Mouse (Mus musculus): Measurements from ENCODE around the gene Plcd4. TPM values are rescaled to one million over a fixed set of nuclear protein-coding genes. Genes with fewer than 3 reads are reported as not detected.
A peak's percentile ranks its signal among the peaks of the same experiment; 100 is the strongest.
"Not testable (repeated sequence)": the region's sequence is repeated elsewhere in the genome, so short reads cannot be mapped to it uniquely, and the experiment has no call there.

Plcd4 gene
- polyA plus RNA-seq (2012; rRNA removed): 15.8 and 19.2 TPM in 2 replicates

- DNase-seq (ENCODE audit: extremely low spot score in 1 of 2, low spot score in 1 of 2): peak; percentile 11 to 46
Measured at GRCm38 (mm10) chr1:74542451-74542961, at the start of gene Plcd4. Gene Plcd4 (plus strand): TSS chr1:74542888.

DNA sequence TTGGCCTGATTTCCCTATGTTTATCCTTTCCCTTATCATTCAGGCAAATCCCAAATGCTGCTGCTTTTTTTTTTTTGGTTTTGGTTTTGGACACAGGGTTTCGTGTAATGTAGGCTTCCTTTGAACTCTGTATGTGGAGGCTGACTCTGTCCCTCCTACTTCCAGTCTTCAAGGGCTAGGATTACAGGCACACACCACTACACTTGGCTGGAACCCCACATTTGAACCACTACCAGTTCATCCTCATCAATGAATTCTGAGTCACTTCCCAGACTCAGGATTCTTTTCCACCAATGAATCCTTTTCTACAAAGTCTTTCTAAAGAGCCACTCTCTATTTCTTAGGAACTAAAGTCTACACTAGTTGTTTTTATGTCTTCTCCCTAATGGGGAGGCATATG is 41.6 kb upstream of the Plcd4 start:
- no peak for DNase-seq (ENCODE audit: extremely low spot score in 1 of 2, low spot score in 1 of 2)

- DNase-seq (ENCODE audit: extremely low spot score in 1 of 2, low spot score in 1 of 2): peak in 1 of 2 experiments; percentile 38
Measured at GRCm38 (mm10) chr1:74505393-74505720, 37.3 kb upstream of the Plcd4 start.

DNA sequence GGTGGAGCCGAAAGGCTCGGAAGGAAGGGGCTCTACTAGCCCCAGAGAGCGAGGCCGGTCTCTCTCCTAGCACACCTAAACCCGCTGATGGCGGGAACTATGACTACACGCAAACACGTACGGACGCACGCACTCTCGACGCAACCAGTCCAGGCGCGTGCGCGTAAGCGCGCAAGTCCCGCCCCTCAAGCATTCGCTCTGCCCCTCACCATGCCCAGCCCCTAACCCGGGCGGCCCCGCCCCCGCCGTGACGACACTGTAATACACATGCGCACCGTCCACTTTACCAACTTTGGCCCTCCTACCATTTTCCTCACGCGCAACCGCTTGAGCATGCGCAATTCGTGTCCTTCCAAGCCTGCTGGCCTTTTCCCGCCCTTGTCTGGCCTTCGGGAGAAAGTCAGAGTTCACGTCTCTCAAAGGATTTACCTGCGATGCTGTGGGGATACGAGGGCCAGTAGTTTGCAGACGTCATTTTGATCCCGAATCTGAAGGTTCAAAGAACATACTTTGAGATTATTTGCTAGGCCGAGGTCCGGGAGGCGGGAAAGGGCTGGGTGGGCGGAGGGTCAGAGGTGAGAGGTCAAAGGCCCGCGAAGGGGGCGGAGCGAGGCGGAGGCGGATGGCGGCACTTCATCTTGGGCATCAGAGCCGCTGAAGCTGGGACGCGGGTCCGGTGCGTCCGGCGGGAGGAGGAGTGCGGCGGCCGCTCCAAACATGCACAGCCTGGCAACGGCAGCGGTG is 36.8 kb upstream of the Plcd4 start, which contains the start of gene Cnot9:
Gene Cnot9, plus strand, starts transcription at position 338 of the 744 bp plus-strand sequence.
- DNase-seq (ENCODE audit: extremely low spot score in 1 of 2, low spot score in 1 of 2): peak; percentile 100

GRCm38 (mm10) chr1:74506471-74506881 is 36.2 kb upstream of the Plcd4 start:
- peak; percentile 18 to 27 for DNase-seq (ENCODE audit: extremely low spot score in 1 of 2, low spot score in 1 of 2)

- no peak for DNase-seq (ENCODE audit: extremely low spot score in 1 of 2, low spot score in 1 of 2)
Measured at GRCm38 (mm10) chr1:74507780-74508179, 34.9 kb upstream of the Plcd4 start.

- no peak for DNase-seq (ENCODE audit: extremely low spot score in 1 of 2, low spot score in 1 of 2)
Measured at GRCm38 (mm10) chr1:74511306-74511705, 31.4 kb upstream of the Plcd4 start.

DNA sequence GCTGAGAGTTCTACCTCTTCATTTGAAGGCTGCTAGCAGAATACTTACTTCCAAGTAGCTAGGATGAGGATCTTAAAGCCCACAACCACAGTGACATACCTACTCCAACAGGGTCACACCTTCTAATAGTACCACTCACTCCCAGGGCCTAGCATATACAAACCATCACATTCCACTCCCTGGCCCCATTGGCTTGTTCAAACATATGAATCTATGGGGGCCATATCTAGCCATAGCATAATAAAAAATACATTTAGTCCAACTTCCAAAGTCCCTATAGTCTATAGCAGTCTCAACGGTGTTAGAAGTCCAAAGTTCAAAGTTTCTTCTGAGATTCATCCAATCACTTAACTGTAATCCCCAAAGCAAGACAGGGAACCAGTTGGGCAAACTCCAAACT is 29.7 kb upstream of the Plcd4 start:
- not testable (repeated sequence) for DNase-seq (ENCODE audit: extremely low spot score in 1 of 2, low spot score in 1 of 2)

- DNase-seq (ENCODE audit: extremely low spot score in 1 of 2, low spot score in 1 of 2): no peak
Measured at GRCm38 (mm10) chr1:74519875-74520274, 22.8 kb upstream of the Plcd4 start.

DNA sequence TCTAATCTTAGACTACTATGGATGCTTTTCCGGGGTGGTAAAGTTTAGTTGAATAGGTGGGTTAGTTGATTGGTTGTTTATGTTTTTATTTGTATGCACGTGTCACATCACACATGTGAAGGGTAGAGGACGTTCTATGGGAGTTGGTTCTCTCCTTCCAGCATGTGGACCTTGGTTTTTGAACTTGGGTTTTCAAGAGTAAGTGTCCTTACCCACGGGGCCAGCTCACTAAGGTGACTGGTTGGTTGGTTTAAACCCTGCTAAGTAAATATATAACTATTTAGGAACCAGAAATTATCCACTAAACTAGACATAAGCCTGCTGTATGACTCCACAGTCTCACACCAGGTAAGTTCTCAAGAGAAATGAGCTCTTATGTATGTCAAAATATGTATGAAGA is 17.9 kb upstream of the Plcd4 start:
- no peak for DNase-seq (ENCODE audit: extremely low spot score in 1 of 2, low spot score in 1 of 2)

DNA sequence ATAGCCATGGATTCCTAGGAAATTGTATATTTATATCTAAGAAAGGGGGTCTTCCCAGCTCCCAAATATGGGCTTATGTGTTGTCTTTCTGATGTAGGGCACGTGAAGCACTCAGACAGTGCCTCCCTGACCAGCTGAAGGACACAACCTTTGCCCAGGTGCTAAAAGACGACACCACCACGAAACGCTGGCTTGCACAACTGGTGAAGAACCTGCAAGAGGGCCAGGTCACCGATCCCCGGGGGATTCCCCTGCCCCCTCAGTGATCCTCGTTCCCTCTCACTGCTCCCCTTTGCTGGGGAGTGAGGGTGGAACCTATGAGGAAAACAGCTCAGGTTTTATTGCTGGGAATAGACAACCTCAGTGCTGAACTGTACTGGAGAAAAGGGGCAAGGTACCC is 14.1 kb upstream of the Plcd4 start:
- no peak for DNase-seq (ENCODE audit: extremely low spot score in 1 of 2, low spot score in 1 of 2)

- peak; percentile 14 to 41 for DNase-seq (ENCODE audit: extremely low spot score in 1 of 2, low spot score in 1 of 2)
Measured at GRCm38 (mm10) chr1:74538650-74539049, 4.0 kb upstream of the Plcd4 start.

DNA sequence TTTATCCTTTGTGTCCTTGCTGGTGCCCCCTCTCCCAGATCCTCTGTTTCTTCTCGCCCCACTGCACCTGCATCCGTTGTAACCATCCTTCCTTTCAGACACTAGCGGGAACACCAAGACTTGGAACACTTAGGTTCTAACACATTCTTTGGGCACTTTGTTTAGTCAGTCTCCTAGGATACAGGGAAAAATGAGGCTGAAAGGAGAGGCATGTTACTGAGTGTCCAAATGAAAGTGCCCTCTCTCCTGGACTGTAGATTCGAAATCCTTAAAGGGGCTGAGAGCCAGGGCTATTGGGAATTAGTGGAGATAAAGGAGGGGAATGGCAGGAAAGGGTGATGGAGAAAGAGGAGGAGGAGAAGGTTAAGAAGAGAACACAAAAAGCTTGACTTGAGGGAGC is 1.5 kb downstream of the Plcd4 start, which contains the start of gene Usp37:
Gene Usp37, minus strand, starts transcription at position 101 of the 400 bp plus-strand sequence.
- no peak for DNase-seq (ENCODE audit: extremely low spot score in 1 of 2, low spot score in 1 of 2)

DNA sequence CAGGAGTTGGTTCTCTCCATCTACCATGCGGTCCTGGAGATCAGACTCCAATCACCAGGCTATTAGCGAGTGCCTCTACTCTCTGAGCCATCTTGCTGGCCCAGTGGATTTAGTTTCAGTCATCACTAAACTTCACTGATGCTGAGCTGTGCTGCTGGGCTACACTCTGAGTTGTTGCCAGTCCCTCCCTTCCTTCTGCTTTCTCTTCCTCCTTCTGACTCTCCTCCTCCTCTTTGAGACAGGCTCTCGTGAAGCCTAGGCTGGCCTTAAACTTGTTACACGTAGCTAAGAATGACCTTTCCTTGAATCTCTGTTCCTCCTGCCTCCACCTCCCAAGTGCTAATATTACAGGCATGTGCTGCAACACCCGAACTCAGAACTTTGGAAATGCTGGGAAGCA is 16.4 kb downstream of the Plcd4 start:
- no peak for DNase-seq (ENCODE audit: extremely low spot score in 1 of 2, low spot score in 1 of 2)

GRCm38 (mm10) chr1:74565834-74566233 is 23.1 kb downstream of the Plcd4 start:
- no peak for DNase-seq (ENCODE audit: extremely low spot score in 1 of 2, low spot score in 1 of 2)

GRCm38 (mm10) chr1:74569739-74570719 is 27.3 kb downstream of the Plcd4 start:
- DNase-seq (ENCODE audit: extremely low spot score in 1 of 2, low spot score in 1 of 2): peak in 1 of 2 experiments; percentile 16

DNA sequence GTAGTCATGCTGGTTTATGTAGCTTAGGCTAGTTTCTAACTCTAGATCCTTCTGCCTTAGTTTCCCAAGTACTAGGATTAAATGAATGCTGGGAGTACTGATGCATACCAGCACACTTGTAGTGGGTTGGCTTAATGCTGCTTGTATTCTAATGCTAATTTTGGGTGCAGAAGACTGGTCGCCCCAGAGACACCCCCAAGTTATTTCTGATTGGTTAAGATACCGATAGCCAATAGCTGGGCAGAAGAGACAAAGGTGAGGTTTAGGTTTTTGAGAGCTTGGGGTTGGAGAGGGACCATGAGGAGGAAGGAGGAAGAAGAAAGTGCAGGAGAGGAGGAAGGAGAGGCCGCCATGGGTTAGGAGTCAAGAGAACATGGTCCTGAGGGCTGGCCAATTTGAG is 39.9 kb downstream of the Plcd4 start:
- DNase-seq (ENCODE audit: extremely low spot score in 1 of 2, low spot score in 1 of 2): no peak

- no peak for DNase-seq (ENCODE audit: extremely low spot score in 1 of 2, low spot score in 1 of 2)
Measured at GRCm38 (mm10) chr1:74584616-74585398, 42.1 kb downstream of the Plcd4 start.

- DNase-seq (ENCODE audit: extremely low spot score in 1 of 2, low spot score in 1 of 2): peak in 1 of 2 experiments; percentile 85
Measured at GRCm38 (mm10) chr1:74587233-74587772, 44.6 kb downstream of the Plcd4 start.
